Mouse (Mus musculus) MEL (cell line): ENCODE results near the gene Zbtb8os. TPM values are rescaled to one million over a fixed set of nuclear protein-coding genes. Genes with fewer than 3 reads are reported as not detected.

ENCODE experiments used
- DNase-seq: peaks from one replicate; pipeline ENCODE4 v3.0.0; 2011; ENCODE audit warnings: low read depth, low spot score
- H3K27ac ChIP-seq: 2 replicates; pipeline ENCODE4 v1.5.1; 2012; ENCODE audit warnings: low read depth, mild to moderate bottlenecking, control low read depth, low read length, moderate library complexity; ENCODE audit not compliant: control insufficient read depth
- H3K27me3 ChIP-seq, 2 experiments: fragments of 150-350 bp in 1 of 2; sonication (generic) in 1 of 2; 2 replicates each; pipeline ENCODE4 v1.6.1; 2012; ENCODE audit warnings: low read length in 2 of 2, mild to moderate bottlenecking in 2 of 2, improper control_type of control experiment in 1 of 2, moderate library complexity in 1 of 2; ENCODE audit not compliant: insufficient read depth in 2 of 2, control insufficient read depth in 1 of 2
- H3K36me3 ChIP-seq, 2 experiments: 2 replicates each; pipeline ENCODE4 v1.6.1; 2012 to 2014; ENCODE audit warnings: low read length in 2 of 2, improper control_type of control experiment in 1 of 2, inconsistent platforms in 1 of 2, mild to moderate bottlenecking in 1 of 2; ENCODE audit not compliant: insufficient read depth in 2 of 2, control insufficient read depth in 1 of 2
- H3K4me1 ChIP-seq, 2 experiments: fragments of 150-350 bp in 1 of 2; sonication (generic) in 1 of 2; 2 replicates each; pipeline ENCODE4 v1.6.1; 2012; ENCODE audit warnings: low read length in 2 of 2, improper control_type of control experiment in 1 of 2, mild to moderate bottlenecking in 1 of 2; ENCODE audit not compliant: insufficient read depth in 2 of 2, control insufficient read depth in 1 of 2
- H3K4me3 ChIP-seq, 2 experiments: fragments of 150-350 bp in 1 of 2; sonication (generic) in 1 of 2; 2 replicates each; pipeline ENCODE4 v1.5.1; 2012; ENCODE audit warnings: low read depth in 2 of 2, low read length in 2 of 2, mild to moderate bottlenecking in 2 of 2, moderate library complexity in 2 of 2, control low read depth in 1 of 2, improper control_type of control experiment in 1 of 2; ENCODE audit not compliant: control insufficient read depth in 1 of 2, insufficient read depth in 1 of 2
- H3K79me2 ChIP-seq: 2 replicates; pipeline ENCODE4 v1.6.1; 2012; ENCODE audit warnings: mild to moderate bottlenecking, low read length, moderate library complexity; ENCODE audit not compliant: control insufficient read depth, poor library complexity, insufficient read depth
- H3K9ac ChIP-seq: 2 replicates; pipeline ENCODE4 v1.6.1; 2012; ENCODE audit warnings: low read depth, mild to moderate bottlenecking, control low read depth, low read length, moderate library complexity; ENCODE audit not compliant: control insufficient read depth, poor library complexity, severe bottlenecking
- H3K9me3 ChIP-seq: fragments of 150-350 bp; sonication (generic); replicated peaks from 2 replicates; pipeline ENCODE4 v1.6.1; 2012; ENCODE audit warnings: mild to moderate bottlenecking, low read length, improper control_type of control experiment, moderate library complexity; ENCODE audit not compliant: insufficient read depth
- BHLHE40 ChIP-seq: IDR thresholded peaks from 2 replicates; pipeline ENCODE4 v1.6.1; 2012; ENCODE audit warnings: low read depth, mild to moderate bottlenecking, inconsistent platforms, low read length, improper control_type of control experiment, borderline replicate concordance
- CTCF ChIP-seq, 3 experiments: IDR thresholded peaks in 2 of 3; conservative IDR thresholded peaks in 1 of 3; 2 replicates each; pipeline ENCODE4 v1.5.1; 2011 to 2012; ENCODE audit warnings: low read length in 3 of 3, low read depth in 2 of 3, mild to moderate bottlenecking in 2 of 3, improper control_type of control experiment in 1 of 3, inconsistent platforms in 1 of 3, mixed read lengths in 1 of 3, moderate library complexity in 1 of 3; ENCODE audit not compliant: control insufficient read depth in 1 of 3, insufficient read depth in 1 of 3, poor library complexity in 1 of 3, severe bottlenecking in 1 of 3
- GABPA ChIP-seq: IDR thresholded peaks from 2 replicates; pipeline ENCODE4 v1.6.1; 2012; ENCODE audit warnings: low read depth, mild to moderate bottlenecking, inconsistent platforms, low read length, improper control_type of control experiment, moderate library complexity
- GATA1 ChIP-seq: IDR thresholded peaks from 2 replicates; pipeline ENCODE4 v1.6.1; 2011; ENCODE audit warnings: low read depth, low read length, improper control_type of control experiment
- KAT2A ChIP-seq: conservative IDR thresholded peaks from 2 replicates; pipeline ENCODE4 v1.6.1; 2012; ENCODE audit warnings: low read depth, low read length, improper control_type of control experiment, inconsistent platforms
- MAFK ChIP-seq: IDR thresholded peaks from 2 replicates; pipeline ENCODE4 v1.6.1; 2011; ENCODE audit warnings: low read depth, mild to moderate bottlenecking, low read length, improper control_type of control experiment, borderline replicate concordance
- MAZ ChIP-seq: IDR thresholded peaks from 2 replicates; pipeline ENCODE4 v1.6.1; 2012; ENCODE audit warnings: low read depth, mild to moderate bottlenecking, inconsistent platforms, low read length, improper control_type of control experiment
- MXI1 ChIP-seq: IDR thresholded peaks from 2 replicates; pipeline ENCODE4 v1.6.1; 2011; ENCODE audit warnings: mild to moderate bottlenecking, low read depth, low read length, improper control_type of control experiment
- MYB ChIP-seq: IDR thresholded peaks from 2 replicates; pipeline ENCODE4 v1.6.1; 2011; ENCODE audit warnings: mild to moderate bottlenecking, low read depth, low read length, improper control_type of control experiment
- NRF1 ChIP-seq: IDR thresholded peaks from 2 replicates; pipeline ENCODE4 v1.6.1; 2014; ENCODE audit warnings: low read depth, mild to moderate bottlenecking, inconsistent platforms, low read length, improper control_type of control experiment, moderate library complexity; ENCODE audit not compliant: poor library complexity, insufficient read depth, severe bottlenecking
- POLR2A ChIP-seq, 2 experiments: IDR thresholded peaks; 2 replicates each; pipeline ENCODE4 v1.6.1; 2011 to 2012; ENCODE audit warnings: low read length in 2 of 2, mild to moderate bottlenecking in 2 of 2, control low read depth in 1 of 2, improper control_type of control experiment in 1 of 2, low read depth in 1 of 2, moderate library complexity in 1 of 2; ENCODE audit not compliant: control insufficient read depth in 1 of 2, insufficient read depth in 1 of 2, poor library complexity in 1 of 2
- POLR2AphosphoS2 ChIP-seq: IDR thresholded peaks from 2 replicates; pipeline ENCODE4 v1.6.1; 2011; ENCODE audit warnings: low read length, improper control_type of control experiment
- POLR2AphosphoS5 ChIP-seq: IDR thresholded peaks from 2 replicates; pipeline ENCODE4 v1.6.1; 2012; ENCODE audit warnings: low read depth, borderline replicate concordance, mild to moderate bottlenecking, inconsistent platforms, low read length, moderate library complexity, mixed read lengths
- RAD21 ChIP-seq: IDR thresholded peaks from 2 replicates; pipeline ENCODE4 v1.6.1; 2011; ENCODE audit warnings: mild to moderate bottlenecking, low read depth, low read length, improper control_type of control experiment
- RCOR1 ChIP-seq: IDR thresholded peaks from 2 replicates; pipeline ENCODE4 v1.6.1; 2012; ENCODE audit warnings: low read depth, mild to moderate bottlenecking, inconsistent platforms, low read length, improper control_type of control experiment
- SIN3A ChIP-seq: IDR thresholded peaks from 2 replicates; pipeline ENCODE4 v1.6.1; 2012; ENCODE audit warnings: low read length, improper control_type of control experiment, inconsistent platforms
- SMC3 ChIP-seq: IDR thresholded peaks from 2 replicates; pipeline ENCODE4 v1.6.1; 2011; ENCODE audit warnings: low read depth, low read length, improper control_type of control experiment
- TBP ChIP-seq: IDR thresholded peaks from 2 replicates; pipeline ENCODE4 v1.8.0; 2011; ENCODE audit warnings: low read depth, low read length, improper control_type of control experiment
- ZC3H11A ChIP-seq: IDR thresholded peaks from 2 replicates; pipeline ENCODE4 v1.6.1; 2012; ENCODE audit warnings: low read depth, mild to moderate bottlenecking, inconsistent platforms, low read length, improper control_type of control experiment
- ZKSCAN1 ChIP-seq: IDR thresholded peaks from 2 replicates; pipeline ENCODE4 v1.6.1; 2012; ENCODE audit warnings: low read depth, mild to moderate bottlenecking, inconsistent platforms, low read length, improper control_type of control experiment, moderate library complexity
- polyA plus RNA-seq, 2 experiments: library from polyadenylated mRNA; stranded (reverse) in 1 of 2; unstranded in 1 of 2; fragments of >175 nt in 1 of 2; fragments of >200 nt in 1 of 2; gene quantifications; 2 replicates each; pipeline versions ENCODE4 v1.2.1 to v1.2.4; 2012; ENCODE audit warnings: low replicate concordance in 2 of 2, low read depth in 1 of 2; ENCODE audit not compliant: insufficient read length in 2 of 2, insufficient read depth in 1 of 2, missing spikeins in 1 of 2
- total RNA-seq: library from RNA; depleted of rRNA; stranded (reverse); fragments of 300-350 nt; gene quantifications from 2 replicates; pipeline ENCODE4 v1.2.3, GENCODE M21; 2012

The Zbtb8os gene
- total and polyA plus RNA-seq, 3 experiments, result 16.7 to 22.6 TPM; not detected in 1

DNA sequence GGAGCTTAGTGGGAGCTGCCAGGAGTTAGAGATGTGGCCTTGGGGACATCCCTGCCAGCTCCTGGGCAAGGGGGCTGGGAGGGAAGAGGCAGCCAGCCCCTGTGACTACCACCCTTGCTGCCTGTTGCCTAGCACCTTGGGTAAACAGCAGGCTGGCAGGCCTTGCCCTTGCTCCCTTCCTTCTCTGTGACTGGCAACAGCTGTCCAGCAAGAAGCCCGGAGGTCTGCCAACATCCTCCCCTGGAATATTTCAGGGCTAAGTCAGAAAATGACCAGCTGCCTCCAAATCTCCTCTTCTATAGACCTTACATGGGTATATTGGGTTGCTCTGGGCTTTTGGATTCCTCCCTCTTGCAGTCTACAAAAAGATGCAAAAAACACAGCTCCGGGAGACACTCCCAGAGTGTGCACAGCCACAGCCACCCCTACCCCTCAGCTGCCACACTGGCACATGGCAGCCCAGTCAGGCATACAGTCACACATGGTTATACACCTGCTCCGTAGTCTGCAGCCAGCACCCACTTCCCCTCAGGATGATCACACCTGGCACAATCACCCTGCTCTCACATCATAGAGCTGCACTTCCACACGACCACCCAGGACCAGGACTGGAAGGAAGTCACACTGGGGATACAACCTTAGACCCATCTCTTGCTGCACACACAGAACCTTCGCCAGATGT is 49.4 kb upstream of the Zbtb8os start:
- no peaks in the 10 kb centered on the region for H3K9me3 ChIP-seq
- TF ChIP-seq GATA1 (no peak), POLR2AphosphoS2 (no peak), MXI1 (no peak), KAT2A (no peak), MAZ (no peak), GABPA (no peak), CTCF (IDR thresholded peaks at IDR 0.05 in 2 of 3, conservative IDR thresholded peaks at IDR 0.05 in 1 of 3; ENCODE audit: control insufficient read depth in 1 of 3, insufficient read depth in 1 of 3, low read depth in 2 of 3, low read length in 3 of 3, poor library complexity in 1 of 3, severe bottlenecking in 1 of 3) (no peak), ZC3H11A (no peak), MAFK (no peak), BHLHE40 (no peak), RCOR1 (no peak), ZKSCAN1 (no peak), NRF1 (no peak), POLR2A (IDR thresholded peaks at IDR 0.05; ENCODE audit: control insufficient read depth in 1 of 2, insufficient read depth in 1 of 2, low read depth in 1 of 2, low read length in 2 of 2, poor library complexity in 1 of 2) (no peak), SMC3 (no peak)
- no peak overlapping the region for H3K27ac ChIP-seq
- no peak for DNase-seq
- peaks cover 0 to 2% of the 10 kb centered on the region in 2 experiments; a peak in 1 of 4 replicates for H3K36me3 ChIP-seq
- H3K4me3 ChIP-seq, result no peak overlapping the region
- H3K79me2 ChIP-seq, result no peaks in the 10 kb centered on the region; the same call in 1 of the 2 replicates
- H3K9ac ChIP-seq, result no peak overlapping the region
- H3K27me3 ChIP-seq, result peaks cover 6 to 10% of the 10 kb centered on the region in 2 experiments
- H3K4me1 ChIP-seq, result 0 out of 4 replicates have a peak, but pooled peaks cover 0 to 3% of the 10 kb centered on the region in 2 experiments

DNA sequence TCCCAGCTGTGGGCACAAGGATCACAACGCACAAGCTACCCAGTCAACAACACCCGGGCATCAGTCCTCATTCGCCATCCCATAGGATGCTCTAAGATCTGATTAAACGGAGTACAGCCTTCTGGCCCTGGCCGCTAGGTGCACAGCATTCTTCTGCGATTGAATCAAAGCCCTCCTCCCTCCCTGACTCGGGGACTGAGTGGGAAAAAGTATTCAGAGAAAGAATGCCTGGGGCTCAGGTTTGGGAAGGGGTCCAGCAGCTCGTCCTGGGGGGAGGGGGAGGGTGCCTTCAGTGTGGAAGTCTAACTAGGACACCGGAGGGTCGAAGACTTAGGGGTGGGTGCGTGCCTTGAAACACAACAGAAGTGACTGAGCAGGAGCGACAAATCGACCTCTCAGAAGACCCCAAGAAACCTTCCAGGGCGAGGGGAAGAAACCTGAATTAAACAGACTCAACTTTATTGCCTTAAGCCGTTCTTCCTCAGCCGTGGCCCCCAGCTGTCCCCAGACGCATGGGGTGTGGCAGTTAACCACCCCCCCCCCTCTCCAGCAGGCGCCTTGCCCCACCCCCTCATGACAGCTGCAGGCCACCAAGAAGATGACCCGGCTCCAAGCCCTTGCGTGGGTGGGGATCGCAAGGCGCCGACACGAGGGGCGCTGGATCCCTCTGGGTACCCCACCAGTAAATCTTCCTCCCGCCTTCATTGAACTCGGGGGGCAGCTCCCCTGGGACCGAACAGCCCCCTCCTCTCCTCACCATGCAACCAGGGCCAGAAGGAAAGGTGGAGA is 48.6 kb upstream of the Zbtb8os start:
- TF ChIP-seq POLR2AphosphoS5 (no peak), TBP (no peak), RAD21 (no peak), MYB (no peak), MAFK (no peak), GABPA (no peak), SIN3A (no peak), RCOR1 (no peak), POLR2AphosphoS2 (no peak)
- Histone ChIP-seq H3K27ac (no peak overlapping the region), H3K79me2 (no peaks in the 10 kb centered on the region; the same call in 1 of the 2 replicates), H3K9me3 (no peaks in the 10 kb centered on the region), H3K9ac (peak overlapping the region; percentile 44; the same call in 1 of the 2 replicates), H3K4me3 (peak overlapping the region; percentile 43 to 66; a peak in 3 of 4 replicates), H3K4me1 (0 out of 4 replicates have a peak, but pooled peaks cover 0 to 3% of the 10 kb centered on the region in 2 experiments), H3K27me3 (peaks cover 6 to 10% of the 10 kb centered on the region in 2 experiments), H3K36me3 (peaks cover 0 to 2% of the 10 kb centered on the region in 2 experiments; a peak in 1 of 4 replicates)
- DNase-seq, result no peak
